Mouse (Mus musculus) c-Kit-negative CD71-positive TER-119-positive erythroid progenitor cells, embryonic 14.5 days (primary cell): ENCODE measurements around the gene Nolc1.
A peak's percentile ranks its signal among the peaks of the same experiment; 100 is the strongest.

Source experiments
- DNase-seq: peaks from one replicate; pipeline ENCODE4 v3.0.0-alpha.2; 2013; ENCODE audit warnings: low read depth, low spot score

Nolc1 gene

GRCm38 (mm10) chr19:46075616-46076607 lies at the start of gene Nolc1:
Gene Nolc1 (plus strand): TSS chr19:46075863.
- DNase-seq: peak; percentile 94

DNA sequence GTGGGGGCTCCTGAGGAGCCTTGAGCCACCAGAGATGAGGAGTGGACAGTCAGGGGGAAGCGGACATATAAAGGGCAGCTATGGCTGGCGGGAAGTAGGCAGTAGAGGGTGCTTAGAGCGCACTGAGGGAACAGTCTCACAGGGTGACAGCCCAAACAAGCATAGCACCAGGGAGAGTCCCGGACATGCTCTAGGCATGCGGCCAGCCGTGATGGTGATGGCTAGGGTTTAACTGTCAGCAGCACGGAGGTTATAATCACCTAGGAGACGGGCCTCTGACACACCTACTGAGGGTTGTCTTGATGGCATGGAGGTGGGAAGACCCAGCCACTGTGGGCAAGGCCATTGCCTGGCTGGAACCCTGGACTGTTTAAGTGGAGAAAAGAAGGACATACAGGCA lies 49.1 kb upstream of the Nolc1 start:
- DNase-seq: no peak

DNA sequence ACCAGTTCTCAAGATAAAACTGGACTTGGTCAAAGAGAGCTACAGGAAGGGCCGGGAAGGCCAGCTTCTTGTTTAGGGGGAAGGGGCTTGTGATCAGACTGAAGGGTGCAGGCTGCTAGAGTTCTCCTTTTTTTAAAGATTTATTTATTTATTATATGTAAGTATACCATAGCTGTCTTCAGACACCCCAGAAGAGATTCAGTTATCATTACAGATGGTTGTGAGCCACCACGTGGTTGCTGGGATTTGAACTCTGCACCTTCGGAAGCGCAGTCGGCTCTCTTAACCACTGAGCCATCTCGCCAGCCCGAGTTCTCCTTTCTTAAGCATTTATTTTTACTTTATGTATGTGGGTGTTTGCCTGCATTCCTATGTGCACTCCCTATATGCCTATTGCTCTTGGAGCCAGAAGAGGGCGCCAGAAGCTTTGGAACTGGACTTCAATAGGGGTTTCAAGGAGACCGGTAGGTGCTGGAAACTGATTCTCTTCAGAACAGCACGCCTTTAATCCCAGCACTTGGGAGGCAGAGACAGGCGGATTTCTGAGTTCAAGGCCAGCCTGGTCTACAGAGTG lies 46.8 kb upstream of the Nolc1 start:
- DNase-seq: no peak

DNA sequence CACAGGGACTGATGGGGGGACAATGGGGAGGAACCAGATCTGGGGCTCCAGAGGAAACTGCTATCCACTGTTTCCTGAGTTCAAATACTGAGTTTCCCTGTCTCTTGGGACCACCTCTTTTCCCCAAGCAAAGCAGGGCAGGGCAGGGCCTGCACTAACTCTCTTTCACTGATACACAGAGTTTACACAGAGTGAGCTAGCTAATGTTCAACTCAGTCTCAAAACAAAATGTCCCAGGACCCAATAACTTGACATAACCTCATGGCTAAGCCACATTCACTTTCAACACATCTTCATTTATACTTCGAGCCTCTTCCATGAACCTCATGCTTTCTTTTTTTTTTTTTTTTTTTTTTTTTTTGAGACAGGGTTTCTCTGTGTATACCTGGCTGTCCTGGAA lies 46.0 kb upstream of the Nolc1 start:
- DNase-seq: no peak

GRCm38 (mm10) chr19:46030196-46030983 lies 45.3 kb upstream of the Nolc1 start:
- no peak for DNase-seq

DNA sequence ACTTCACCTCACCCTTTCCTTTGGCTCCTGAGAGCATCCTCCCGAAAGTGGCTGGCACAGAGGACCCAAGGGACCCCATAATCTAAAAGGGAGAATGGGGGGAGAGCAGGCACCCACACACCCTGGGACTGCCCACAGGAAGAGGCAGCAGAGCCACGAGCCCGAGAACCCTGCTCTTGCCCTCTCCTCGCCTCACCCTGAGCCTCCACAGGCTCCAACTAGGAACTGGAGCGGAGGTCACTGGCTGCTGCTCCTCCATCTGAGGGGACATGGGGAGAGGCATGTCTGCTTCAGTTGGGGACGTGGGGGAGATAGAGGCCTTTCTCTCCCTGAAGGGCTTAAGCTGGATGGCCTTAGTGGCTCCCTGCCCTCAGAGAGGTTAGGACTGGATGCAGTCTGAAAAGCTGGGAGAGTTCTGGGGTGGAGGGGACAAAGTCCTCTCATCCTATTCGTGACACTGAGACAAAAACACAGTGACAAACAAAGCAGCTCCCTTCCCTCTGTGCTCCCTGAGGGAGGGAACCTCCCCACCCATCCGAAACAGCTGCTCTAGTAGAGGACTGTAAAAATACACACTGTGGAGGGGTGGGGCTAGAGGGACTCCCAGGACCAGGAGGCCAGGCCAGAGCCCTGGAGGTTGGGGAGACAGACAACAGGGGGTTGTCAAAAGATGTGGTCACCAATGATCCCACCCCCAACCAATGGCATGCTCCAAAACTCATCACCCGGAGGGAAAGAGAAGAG lies 43.8 kb upstream of the Nolc1 start:
- DNase-seq: no peak

DNA sequence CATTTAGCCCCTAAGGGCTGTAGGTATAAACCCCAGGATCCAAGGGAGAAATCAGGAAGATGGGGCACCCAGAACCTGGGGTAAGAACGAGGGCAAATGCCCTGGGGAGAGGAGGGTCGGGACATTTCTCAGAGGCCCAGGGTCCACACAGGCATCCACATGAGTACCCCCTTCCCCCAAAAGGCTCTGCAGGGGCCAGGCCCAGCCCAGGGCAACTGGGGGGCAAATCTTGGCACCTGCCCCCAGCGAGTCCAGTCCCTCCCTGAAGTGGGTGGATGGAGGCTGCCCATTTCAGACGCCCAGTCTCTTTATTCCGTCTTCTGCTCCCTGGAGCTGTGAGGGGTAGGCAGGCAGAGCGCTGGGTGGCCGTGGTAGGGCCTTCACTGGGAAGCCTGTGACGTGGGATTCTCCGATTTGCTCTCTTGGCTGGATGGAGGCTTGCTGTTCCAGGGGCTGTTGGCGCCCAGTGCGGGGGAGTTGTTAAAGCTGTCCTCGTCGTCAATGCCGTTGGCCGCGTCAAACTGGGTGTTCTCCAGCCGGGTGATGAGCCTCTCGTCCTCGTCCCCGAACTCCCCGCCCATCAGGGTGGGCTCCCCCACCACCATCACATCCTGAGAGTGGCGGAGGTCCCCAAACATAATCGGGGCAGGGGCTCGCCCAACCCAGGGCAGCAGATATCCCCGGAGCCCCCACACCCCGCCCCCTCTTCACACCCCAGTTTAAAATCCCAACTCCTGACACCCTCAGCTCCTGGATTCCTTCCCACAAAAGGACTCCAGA lies 42.7 kb upstream of the Nolc1 start:
- DNase-seq: no peak

DNA sequence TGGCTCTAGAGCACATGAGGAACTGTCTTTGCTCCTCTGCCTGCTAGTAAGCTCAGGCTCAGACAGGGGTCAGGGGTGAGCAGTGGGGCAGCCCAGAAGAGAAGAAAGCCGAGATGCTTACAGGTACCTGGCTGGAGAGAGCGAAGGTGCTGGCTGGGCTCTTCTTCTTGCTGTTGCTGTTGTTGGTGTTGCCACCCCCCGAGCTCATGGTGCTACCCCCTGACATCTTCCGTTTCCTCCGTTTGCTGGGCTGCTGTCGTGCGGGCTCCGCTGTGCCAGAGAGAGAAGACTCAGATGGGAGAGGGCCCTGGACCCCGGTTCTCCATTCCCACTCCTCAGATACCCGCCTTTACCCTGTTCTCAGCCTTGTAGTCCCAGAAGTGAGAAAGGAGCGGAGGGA lies 41.8 kb upstream of the Nolc1 start:
- DNase-seq: no peak

DNA sequence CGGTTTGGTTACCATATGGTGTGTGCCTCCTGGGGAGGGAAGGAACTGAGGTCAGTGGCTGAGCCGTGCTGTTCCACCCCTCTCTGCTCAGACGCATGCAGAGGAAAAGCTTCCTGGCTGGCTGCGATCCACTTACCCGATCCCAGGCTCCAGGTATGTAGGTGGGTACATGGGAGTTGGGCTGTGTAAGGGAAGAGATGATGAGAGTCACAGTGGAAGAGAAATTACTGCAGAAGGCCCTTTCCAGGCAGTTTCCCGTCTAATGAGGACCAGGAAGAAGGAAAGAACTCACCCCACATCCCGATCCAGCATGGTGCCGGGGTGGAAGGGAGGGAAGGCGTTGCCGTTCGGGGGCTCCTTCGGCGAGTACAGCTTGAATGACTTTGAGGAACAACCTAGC lies 39.7 kb upstream of the Nolc1 start:
- DNase-seq: no peak

DNA sequence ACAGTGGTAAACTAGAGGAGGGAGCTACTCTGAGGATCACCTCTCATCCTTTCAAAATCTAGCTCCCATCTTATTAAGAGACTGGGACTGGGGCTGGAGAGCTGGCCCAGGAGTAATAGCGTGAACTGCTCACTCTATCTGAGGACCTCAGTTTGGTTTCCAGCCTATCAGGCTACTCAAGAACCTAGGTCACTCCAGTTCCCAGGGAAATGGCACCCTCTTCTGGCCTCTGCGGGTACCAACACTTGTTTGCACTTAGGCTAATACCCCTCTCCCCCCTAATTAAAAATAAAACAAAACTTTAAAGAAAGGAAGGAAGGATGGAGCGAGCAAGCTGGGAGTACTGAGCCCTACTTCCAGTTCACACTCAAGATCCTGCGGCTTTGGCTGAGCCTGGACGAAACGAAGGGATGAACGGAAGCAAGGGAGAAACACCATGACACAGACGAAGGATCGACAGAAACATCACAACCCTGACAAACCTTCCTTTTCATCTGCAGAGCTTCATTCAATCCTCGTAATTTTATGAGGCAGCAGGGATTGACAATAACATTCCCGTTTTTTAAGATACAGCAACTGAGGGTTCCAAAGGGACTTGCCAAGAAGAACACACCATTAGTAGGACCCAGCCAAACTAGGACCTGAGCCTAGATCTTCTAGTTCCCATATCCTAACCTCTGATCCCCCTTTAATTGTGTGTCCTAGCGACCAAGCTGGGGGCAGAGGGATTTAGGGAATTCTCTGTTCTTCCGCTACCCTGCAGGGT lies 39.0 kb upstream of the Nolc1 start:
- DNase-seq: no peak

DNA sequence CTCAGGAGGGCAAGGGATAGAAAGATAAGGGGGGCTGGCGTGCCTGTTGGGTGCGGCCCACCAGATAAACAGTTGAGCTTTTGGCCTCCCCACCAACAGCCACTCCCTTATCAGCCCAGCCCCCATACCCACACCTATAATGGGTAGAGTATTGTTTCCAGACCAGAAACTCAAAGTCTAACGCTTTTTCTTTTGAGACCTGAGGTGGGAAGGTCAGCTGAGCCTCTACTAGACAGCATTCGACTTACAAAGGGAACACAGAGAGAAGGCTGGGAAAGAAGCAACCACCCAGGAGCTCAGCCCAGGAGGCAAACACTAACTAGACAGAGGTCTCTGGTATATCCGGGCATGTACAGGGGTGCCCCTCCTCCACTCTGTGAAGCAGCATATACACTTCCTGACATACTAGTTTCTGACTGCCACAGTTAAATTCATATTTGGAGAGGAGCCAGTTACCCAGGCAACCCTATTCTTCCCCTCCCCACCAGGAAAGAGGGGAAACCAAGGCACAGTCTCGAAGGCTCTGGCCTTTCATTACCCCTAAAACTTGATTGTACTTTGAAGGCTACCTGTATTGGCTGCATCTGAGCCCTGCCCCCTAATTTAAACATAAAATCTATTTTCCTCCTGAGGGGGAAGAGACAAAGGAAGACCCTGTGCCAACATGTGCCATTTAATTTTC lies 38.3 kb upstream of the Nolc1 start:
- DNase-seq: no peak

- no peak for DNase-seq
Observed at GRCm38 (mm10) chr19:46037925-46038850, 37.5 kb upstream of the Nolc1 start.

DNA sequence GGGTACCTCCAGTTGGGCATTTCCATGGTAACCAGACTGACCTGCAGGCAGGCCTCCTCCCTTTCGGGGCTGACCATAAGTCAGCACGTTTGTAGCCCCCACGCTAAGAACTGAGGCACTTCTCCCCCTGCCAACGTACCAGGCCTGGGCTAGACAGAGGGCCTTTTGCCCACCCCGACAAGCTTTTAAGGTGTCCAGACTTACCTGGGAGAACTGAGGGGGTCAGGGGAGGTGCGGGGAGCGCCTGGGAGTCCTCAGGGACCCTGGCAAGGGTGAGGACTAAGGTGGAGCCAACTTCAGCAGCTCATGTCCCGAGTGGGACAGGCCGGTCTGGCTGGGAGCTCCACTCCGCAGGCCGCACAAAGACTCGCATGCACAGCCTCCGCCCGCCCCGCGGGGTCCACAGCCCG lies 36.8 kb upstream of the Nolc1 start:
- no peak for DNase-seq

DNA sequence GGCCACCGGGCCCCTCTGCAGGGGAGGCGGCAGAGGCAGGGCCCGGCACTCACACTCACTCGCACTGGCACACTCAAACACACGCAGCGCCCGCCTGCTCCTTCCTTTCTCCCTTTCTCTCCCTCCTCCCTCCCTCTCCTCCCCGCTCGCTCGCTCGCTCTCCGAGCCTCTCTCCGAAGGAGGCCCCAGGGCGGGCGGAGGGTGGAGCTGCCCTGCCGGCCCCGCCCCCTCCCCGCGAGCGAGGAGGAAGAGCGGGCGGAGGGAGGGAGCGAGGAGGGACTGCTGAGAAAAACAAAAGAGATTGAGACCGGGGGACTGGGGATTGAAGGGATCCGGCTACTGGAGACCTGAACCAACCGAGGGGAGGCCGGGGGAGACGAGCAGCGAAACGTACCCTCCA lies 36.2 kb upstream of the Nolc1 start:
- peak; percentile 84 for DNase-seq

- no peak for DNase-seq
Observed at GRCm38 (mm10) chr19:46040149-46040902, 35.3 kb upstream of the Nolc1 start.

- no peak for DNase-seq
Observed at GRCm38 (mm10) chr19:46041299-46041932, 34.2 kb upstream of the Nolc1 start.

- DNase-seq: no peak
Observed at GRCm38 (mm10) chr19:46041933-46042475, 33.7 kb upstream of the Nolc1 start.
